Mouse (Mus musculus) frontal cortex, postnatal 10 days (tissue): ENCODE measurements around the gene Gm15107.
"Not testable (repeated sequence)": the region's sequence is repeated elsewhere in the genome, so short reads cannot be mapped to it uniquely, and the experiment has no call there.

Experiments
- DNase-seq, 2 experiments: peaks; one replicate each; pipeline ENCODE4 v3.0.0; 2022; ENCODE audit warnings: low spot score in 2 of 2, mixed read lengths in 1 of 2

The Gm15107 gene

GRCm38 (mm10) chrX:148180424-148180823, at the start of gene Gm15107:
Gm15107 (plus strand) TSS chrX:148180724.
- not testable (repeated sequence) for DNase-seq
